Mouse (Mus musculus) heart, postnatal 0 days (tissue): Measurements from ENCODE around the gene Ppp1r15b. TPM values are rescaled to one million over a fixed set of nuclear protein-coding genes. Genes with fewer than 3 reads are reported as not detected.
A peak's percentile ranks its signal among the peaks of the same experiment; 100 is the strongest.

ENCODE experiments used
- ATAC-seq: fragments of 200-750 bp; cut with Nextera tagmentation; 2 replicates; pipeline ENCODE4 v1.8.0; 2017; ENCODE audit warnings: low read depth, moderate number of reproducible peaks, moderate library complexity; ENCODE audit not compliant: insufficient read depth
- DNase-seq: peaks from one replicate; pipeline ENCODE4 v3.0.0-alpha.2; 2016; ENCODE audit warnings: low spot score
- H3K27ac ChIP-seq: fragments of 300-500 bp; sonication (generic); 2 replicates; pipeline ENCODE4 v1.5.1; 2014; ENCODE audit warnings: low read depth, mild to moderate bottlenecking
- H3K27me3 ChIP-seq: fragments of 300-500 bp; sonication (generic); 2 replicates; pipeline ENCODE4 v1.6.1; 2014; ENCODE audit warnings: low read length, mixed read lengths; ENCODE audit not compliant: control insufficient read depth, insufficient read depth
- H3K36me3 ChIP-seq: fragments of 300-500 bp; sonication (generic); replicated peaks from 2 replicates; pipeline ENCODE4 v1.6.1; 2014; ENCODE audit warnings: low read length, mixed read lengths; ENCODE audit not compliant: control insufficient read depth, insufficient read depth
- H3K4me1 ChIP-seq: fragments of 300-500 bp; sonication (generic); 2 replicates; pipeline ENCODE4 v1.6.1; 2014; ENCODE audit warnings: antibody characterized with exemption; ENCODE audit not compliant: control insufficient read depth, insufficient read depth
- H3K4me2 ChIP-seq: fragments of 300-500 bp; sonication (generic); 2 replicates; pipeline ENCODE4 v1.6.1; 2014; ENCODE audit warnings: low read depth, mild to moderate bottlenecking, low read length, moderate library complexity
- H3K4me3 ChIP-seq: fragments of 300-500 bp; sonication (generic); 2 replicates; pipeline ENCODE4 v1.5.1; 2014; ENCODE audit warnings: low read depth, low read length
- H3K9ac ChIP-seq: fragments of 300-500 bp; sonication (generic); replicated peaks from 2 replicates; pipeline ENCODE4 v1.6.1; 2014; ENCODE audit warnings: low read depth, low read length, mixed read lengths
- H3K9me3 ChIP-seq: fragments of 300-500 bp; sonication (generic); replicated peaks from 2 replicates; pipeline ENCODE4 v1.6.1; 2016; ENCODE audit warnings: low read length; ENCODE audit not compliant: control insufficient read depth
- CTCF ChIP-seq: IDR thresholded peaks from 2 replicates; pipeline ENCODE4 v1.5.1; 2016; ENCODE audit warnings: antibody characterized with exemption, control low read depth, low read depth
- EP300 ChIP-seq: IDR thresholded peaks from 2 replicates; pipeline ENCODE4 v1.6.1; 2016; ENCODE audit warnings: antibody characterized with exemption, low read depth
- WGBS: fragments of 180-500 bp; shearing (Covaris S2); extraction: QIAGEN DNeasy Blood & Tissue Kit; methylation state at CpG from one replicate; pipeline ENCODE4 v1.1.7; 2014; 5-methylcytosine and 5-hydroxymethylcytosine counted together
- polyA plus RNA-seq: library from polyadenylated mRNA; unstranded; fragments of >200 nt; fragmentation: Nextera tagmentation; extraction: Ambion mirVana; gene quantifications from 2 replicates; pipeline ENCODE4 v1.2.1, GENCODE M21; 2015
- total RNA-seq: library from RNA; depleted of rRNA; stranded (reverse); fragments of >200 nt; gene quantifications from 2 replicates; pipeline ENCODE4 v1.2.3, GENCODE M21; 2014; ENCODE audit warnings: low replicate concordance

Gene Ppp1r15b
- total and polyA plus RNA-seq, 2 experiments from 2014 or later = 12.2 to 24.4 TPM

DNA sequence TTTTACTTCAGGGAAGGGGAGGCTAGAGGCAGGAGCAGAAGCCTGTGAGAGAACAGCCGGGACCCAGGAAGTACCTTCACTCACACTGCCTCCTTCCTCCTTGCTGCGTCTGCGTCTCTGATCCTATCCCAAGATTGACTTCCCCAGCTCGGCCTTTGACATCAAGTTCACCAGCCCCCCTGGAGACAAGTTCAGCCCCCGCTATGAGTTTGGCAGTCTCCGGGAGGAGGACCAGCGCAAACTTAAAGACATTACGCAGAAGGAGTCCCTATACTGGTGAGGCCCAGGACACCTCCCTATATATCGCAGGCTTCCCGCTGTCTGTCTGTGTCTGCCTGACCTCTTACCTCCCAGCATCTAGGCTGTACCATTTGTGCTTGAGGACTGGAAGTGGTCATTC, 44.1 kb upstream of the Ppp1r15b start:
- TF ChIP-seq EP300 (no peak), CTCF (no peak)
- no peak overlapping the region for H3K9ac ChIP-seq
- peaks cover 19% of the 10 kb centered on the region for H3K4me1 ChIP-seq
- no peak for ATAC-seq
- WGBS = 92% methylated on average over 10 of the region's 10 CpGs
- H3K27ac ChIP-seq = no peak overlapping the region
- no peak overlapping the region for H3K4me2 ChIP-seq
- H3K27me3 ChIP-seq = no peaks in the 10 kb centered on the region
- H3K9me3 ChIP-seq = no peaks in the 10 kb centered on the region
- peaks cover 55% of the 10 kb centered on the region for H3K36me3 ChIP-seq
- H3K4me3 ChIP-seq = no peak overlapping the region
- DNase-seq = no peak

DNA sequence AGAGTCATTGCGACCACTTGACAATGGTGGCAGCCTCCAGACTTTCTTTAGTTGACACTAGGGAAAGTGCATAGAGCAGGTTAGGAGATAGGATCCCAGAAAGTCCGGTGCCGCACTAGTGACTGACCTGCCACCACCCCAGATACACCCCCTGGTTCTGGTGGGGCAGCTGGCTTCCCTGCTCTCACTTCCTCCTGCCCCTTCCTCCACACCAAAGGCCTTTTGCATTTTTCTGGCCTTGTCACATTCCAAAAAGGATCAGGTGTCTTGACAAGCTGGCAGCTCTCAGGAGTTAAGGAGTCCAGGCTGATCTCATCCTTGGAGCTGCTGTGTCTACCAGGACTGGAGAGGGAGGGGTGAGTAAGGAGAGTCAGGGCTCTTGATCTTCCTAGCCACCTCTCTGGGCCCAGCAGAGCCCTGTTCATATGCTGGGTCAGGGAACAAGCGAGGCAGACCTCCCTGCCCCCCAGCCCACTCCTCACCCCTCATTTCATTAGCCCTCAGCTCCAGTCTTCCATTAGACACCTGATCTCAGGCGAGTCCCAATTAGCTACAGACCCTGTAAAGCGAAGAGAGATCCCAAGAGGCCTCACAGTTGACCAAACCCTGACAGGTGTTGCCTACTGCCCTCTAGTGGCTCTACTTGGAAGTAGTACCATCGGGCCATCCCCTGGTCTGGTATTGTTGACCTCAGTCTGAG, 43.6 kb upstream of the Ppp1r15b start:
- Histone ChIP-seq H3K36me3 (peaks cover 55% of the 10 kb centered on the region), H3K27ac (no peak overlapping the region), H3K4me3 (no peak overlapping the region), H3K9ac (no peak overlapping the region), H3K4me2 (no peak overlapping the region), H3K9me3 (no peaks in the 10 kb centered on the region), H3K4me1 (peaks cover 19% of the 10 kb centered on the region), H3K27me3 (no peaks in the 10 kb centered on the region)
- ATAC-seq = peak; percentile 42; the same call in 1 of the 2 replicates
- WGBS = 37% methylated on average over 7 of the region's 7 CpGs
- TF ChIP-seq CTCF = peak; percentile 93
- TF ChIP-seq EP300 = no peak
- peak; percentile 81 for DNase-seq

DNA sequence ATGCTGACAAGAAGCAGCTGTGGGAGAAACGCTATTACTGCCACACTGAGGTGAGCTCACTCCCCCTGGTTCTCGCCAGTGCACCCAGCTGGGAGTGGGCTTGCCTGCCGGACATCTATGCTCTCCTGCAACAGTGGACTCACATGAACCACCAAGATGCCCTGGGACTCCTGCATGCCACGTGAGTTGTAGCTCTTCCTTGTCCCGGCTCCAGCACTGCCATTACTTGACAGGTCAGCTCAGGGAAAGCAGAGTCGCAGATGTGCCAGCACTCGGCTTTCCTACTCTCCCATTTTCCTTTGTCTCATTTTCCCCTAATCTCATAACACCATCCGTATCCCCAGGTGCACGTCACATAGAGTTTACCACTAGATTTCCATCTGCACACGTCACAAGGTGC, 42.7 kb upstream of the Ppp1r15b start:
- no peak for TF ChIP-seq EP300
- TF ChIP-seq CTCF = no peak
- Histone ChIP-seq H3K4me1 (peaks cover 17% of the 10 kb centered on the region), H3K27me3 (no peaks in the 10 kb centered on the region), H3K4me3 (no peak overlapping the region), H3K9me3 (no peaks in the 10 kb centered on the region), H3K4me2 (no peak overlapping the region), H3K27ac (no peak overlapping the region), H3K36me3 (peaks cover 55% of the 10 kb centered on the region), H3K9ac (no peak overlapping the region)
- 82% methylated on average over 10 of the region's 10 CpGs for WGBS
- DNase-seq (no peak), ATAC-seq (no peak)

DNA sequence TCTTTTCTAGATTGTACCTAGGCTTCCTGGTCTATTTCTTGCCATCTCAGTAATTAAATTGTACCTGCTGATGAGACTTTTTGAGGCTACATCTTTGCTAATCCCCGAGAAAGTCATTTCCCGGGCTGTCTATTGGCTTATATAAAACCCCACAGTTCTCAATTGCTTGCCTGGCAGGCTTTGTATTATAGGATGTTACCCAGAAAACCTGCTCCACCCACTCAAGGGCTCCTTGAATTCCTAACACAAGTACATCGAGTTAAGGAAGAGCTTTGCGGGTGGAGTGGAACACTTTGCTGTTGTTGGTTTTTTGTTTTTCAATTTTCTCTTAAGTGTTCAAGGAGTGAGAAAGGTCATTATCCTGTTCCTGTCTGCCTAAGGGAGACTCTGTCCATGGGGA, 41.5 kb upstream of the Ppp1r15b start:
- DNase-seq (no peak), ATAC-seq (no peak)
- no peak for TF ChIP-seq CTCF
- no peak for TF ChIP-seq EP300
- Histone ChIP-seq H3K4me2 (no peak overlapping the region), H3K4me3 (no peak overlapping the region), H3K9ac (no peak overlapping the region), H3K27me3 (no peaks in the 10 kb centered on the region), H3K4me1 (peaks cover 5% of the 10 kb centered on the region; the same call in 1 of the 2 replicates), H3K27ac (no peak overlapping the region), H3K36me3 (peaks cover 64% of the 10 kb centered on the region), H3K9me3 (no peaks in the 10 kb centered on the region)
- WGBS = 80% methylated on average over 4 of the region's 4 CpGs

GRCm38 (mm10) chr1:133090641-133091040, 40.3 kb upstream of the Ppp1r15b start:
- 81% methylated on average over 6 of the region's 6 CpGs for WGBS
- no peak overlapping the region for H3K27ac ChIP-seq
- H3K9me3 ChIP-seq = no peaks in the 10 kb centered on the region
- no peaks in the 10 kb centered on the region for H3K4me1 ChIP-seq
- H3K4me2 ChIP-seq = no peak overlapping the region
- H3K27me3 ChIP-seq = no peaks in the 10 kb centered on the region
- no peak for DNase-seq
- peaks cover 76% of the 10 kb centered on the region for H3K36me3 ChIP-seq
- no peak for ATAC-seq
- TF ChIP-seq CTCF (no peak), EP300 (no peak)
- H3K4me3 ChIP-seq = no peak overlapping the region
- no peak overlapping the region for H3K9ac ChIP-seq

DNA sequence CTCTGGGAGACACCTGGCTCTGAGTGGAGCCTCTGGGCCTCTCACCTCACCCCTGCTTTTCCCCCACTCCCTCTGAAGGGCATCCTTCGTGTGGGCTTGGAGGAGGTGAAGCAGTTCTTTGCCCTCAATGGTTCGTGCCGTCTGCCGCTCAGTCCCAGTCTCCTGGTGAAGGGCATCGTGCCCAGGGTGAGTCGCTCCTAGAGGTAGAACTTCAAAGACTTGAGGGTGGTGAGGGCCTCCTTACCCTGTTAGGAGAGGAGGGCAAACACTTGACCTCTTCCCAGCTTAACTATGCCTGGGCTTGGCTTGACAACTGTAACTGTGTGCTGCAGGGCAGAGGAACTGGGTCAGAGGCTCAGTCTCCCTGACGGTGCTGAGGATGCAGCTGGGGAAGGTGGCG, 39.5 kb upstream of the Ppp1r15b start:
- 80% methylated on average over 8 of the region's 8 CpGs for WGBS
- H3K36me3 ChIP-seq = peaks cover 84% of the 10 kb centered on the region
- no peaks in the 10 kb centered on the region for H3K4me1 ChIP-seq
- no peak overlapping the region for H3K9ac ChIP-seq
- no peak overlapping the region for H3K27ac ChIP-seq
- no peaks in the 10 kb centered on the region for H3K27me3 ChIP-seq
- H3K4me3 ChIP-seq = no peak overlapping the region
- no peaks in the 10 kb centered on the region for H3K9me3 ChIP-seq
- ATAC-seq = no peak
- no peak for TF ChIP-seq CTCF
- no peak for TF ChIP-seq EP300
- no peak for DNase-seq
- H3K4me2 ChIP-seq = no peak overlapping the region
